Mouse (Mus musculus): ENCODE results near the gene Igfbpl1.

- TF ChIP-seq MYC (IDR thresholded peaks at IDR 0.05; ENCODE audit: low read depth, low read length) (no peak), POLR2A (IDR thresholded peaks at IDR 0.05; ENCODE audit: control insufficient read depth in 1 of 2, insufficient read depth in 1 of 2, low read depth in 1 of 2, low read length in 2 of 2, poor library complexity in 1 of 2) (no peak), CTCF (IDR thresholded peaks at IDR 0.05 in 2 of 3, conservative IDR thresholded peaks at IDR 0.05 in 1 of 3; ENCODE audit: control insufficient read depth in 1 of 3, insufficient read depth in 1 of 3, low read depth in 2 of 3, low read length in 3 of 3, poor library complexity in 1 of 3, severe bottlenecking in 1 of 3) (no peak), EP300 (IDR thresholded peaks at IDR 0.05; ENCODE audit: low read depth in 1 of 2, low read length in 2 of 2) (no peak), POLR2AphosphoS2 (IDR thresholded peaks at IDR 0.05; ENCODE audit: low read length) (no peak), SIN3A (IDR thresholded peaks at IDR 0.05; ENCODE audit: low read length) (no peak), POLR2AphosphoS5 (IDR thresholded peaks at IDR 0.05; ENCODE audit: borderline replicate concordance, low read depth, low read length) (no peak)
These were observed 15.5 kb downstream of the Igfbpl1 start for GRCm38 (mm10) chr4:45811250-45811649.

Measured in MEL (cell line).